Mouse (Mus musculus): ENCODE data around the gene Efcab3. TPM values are rescaled to one million over a fixed set of nuclear protein-coding genes. Genes with fewer than 3 reads are reported as not detected.
"Not testable (repeated sequence)": the region's sequence is repeated elsewhere in the genome, so short reads cannot be mapped to it uniquely, and the experiment has no call there.

Efcab3 gene
- polyA plus RNA-seq, 2 experiments: 0.37 to 0.51 TPM

- WGBS (ENCODE audit: insufficient replicate concordance): 65% methylated on average over 5 of the region's 5 CpGs
- not testable (repeated sequence) for ATAC-seq (ENCODE audit: insufficient read depth)
Observed at GRCm38 (mm10) chr11:105121792-105122191, 58.4 kb downstream of the Efcab3 start.

GRCm38 (mm10) chr11:105123986-105124385, 60.6 kb downstream of the Efcab3 start:
- peaks cover under 1% of the 10 kb centered on the region; the same call in 1 of the 2 replicates for H3K36me3 ChIP-seq (replicated peaks; ENCODE audit: control insufficient read depth, insufficient read depth, low read depth)
- peaks cover 11 to 15% of the 10 kb centered on the region in 2 experiments for H3K4me1 ChIP-seq (replicated peaks; ENCODE audit: control insufficient read depth in 2 of 2, insufficient read depth in 2 of 2, low read length in 1 of 2)
- H3K27me3 ChIP-seq (ENCODE audit: control insufficient read depth, insufficient read depth, low read length): no peaks in the 10 kb centered on the region
- H3K9me3 ChIP-seq (ENCODE audit: control insufficient read depth, low read length): no peaks in the 10 kb centered on the region; the same call in 1 of the 2 replicates
- H3K9ac ChIP-seq (replicated peaks): no peak overlapping the region
- H3K4me2 ChIP-seq (ENCODE audit: low read depth): peak overlapping the region; percentile 20; the same call in 1 of the 2 replicates
- WGBS (ENCODE audit: insufficient replicate concordance): 6% methylated on average over 9 of the region's 9 CpGs
- H3K27ac ChIP-seq: no peak overlapping the region
- H3K4me3 ChIP-seq (ENCODE audit: insufficient read depth in 1 of 2, low read depth in 2 of 2, low read length in 2 of 2): no peak overlapping the region
- DNase-seq (ENCODE audit: low read depth in 3 of 3, low spot score in 3 of 3) (peak; percentile 59 to 73 (median 60)), ATAC-seq (ENCODE audit: insufficient read depth) (peak; percentile 32; the same call in 1 of the 2 replicates)
- no peak for TF ChIP-seq EP300 (IDR thresholded peaks at IDR 0.05; ENCODE audit: low read depth)
- TF ChIP-seq CTCF (IDR thresholded peaks at IDR 0.05; ENCODE audit: low read depth): peak; percentile 90

More at GRCm38 (mm10) chr11:105121792-105122191, 58.4 kb downstream of the Efcab3 start:
- DNase-seq (ENCODE audit: low read depth in 3 of 3, low spot score in 3 of 3); H3K4me1 ChIP-seq (replicated peaks; ENCODE audit: control insufficient read depth in 2 of 2, insufficient read depth in 2 of 2, low read length in 1 of 2); H3K9ac ChIP-seq (replicated peaks); H3K27me3 ChIP-seq (ENCODE audit: control insufficient read depth, insufficient read depth, low read length); H3K27ac ChIP-seq; H3K4me3 ChIP-seq (ENCODE audit: insufficient read depth in 1 of 2, low read depth in 2 of 2, low read length in 2 of 2); H3K4me2 ChIP-seq (ENCODE audit: low read depth); H3K36me3 ChIP-seq (replicated peaks; ENCODE audit: control insufficient read depth, insufficient read depth, low read depth); H3K9me3 ChIP-seq (ENCODE audit: control insufficient read depth, low read length): not testable (repeated sequence)
- TF ChIP-seq CTCF (IDR thresholded peaks at IDR 0.05; ENCODE audit: low read depth): 0 out of 2 replicates have a peak, but pooled peaks have one; percentile 3

- H3K4me3 ChIP-seq (ENCODE audit: insufficient read depth in 1 of 2, low read depth in 2 of 2, low read length in 2 of 2): peak within 1 kb of the TSS; percentile 85 to 97
- no peak for TF ChIP-seq EP300 (IDR thresholded peaks at IDR 0.05; ENCODE audit: low read depth)
- TF ChIP-seq CTCF (IDR thresholded peaks at IDR 0.05; ENCODE audit: low read depth): peak; percentile 86
- DNase-seq (ENCODE audit: low read depth in 3 of 3, low spot score in 3 of 3) (peak; percentile 77 to 83 (median 83)), ATAC-seq (ENCODE audit: insufficient read depth) (peak; percentile 86)
- H3K9ac ChIP-seq (replicated peaks): peak within 1 kb of the TSS; percentile 68
- no peaks in the 10 kb centered on the region for H3K27me3 ChIP-seq (ENCODE audit: control insufficient read depth, insufficient read depth, low read length)
- peak within 1 kb of the TSS; percentile 71 for H3K27ac ChIP-seq
- H3K4me2 ChIP-seq (ENCODE audit: low read depth): peak within 1 kb of the TSS; percentile 86
- no peaks in the 10 kb centered on the region; the same call in 1 of the 2 replicates for H3K9me3 ChIP-seq (ENCODE audit: control insufficient read depth, low read length)
- peaks cover 9% of the 10 kb centered on the region for H3K36me3 ChIP-seq (replicated peaks; ENCODE audit: control insufficient read depth, insufficient read depth, low read depth)
- WGBS (ENCODE audit: insufficient replicate concordance): under 1% methylated on average over 34 of the region's 38 CpGs
- peaks cover 11 to 15% of the 10 kb centered on the region in 2 experiments for H3K4me1 ChIP-seq (replicated peaks; ENCODE audit: control insufficient read depth in 2 of 2, insufficient read depth in 2 of 2, low read length in 1 of 2)
Observed at GRCm38 (mm10) chr11:105125735-105126519, 62.5 kb downstream of the Efcab3 start, which contains the start of gene Mettl2. Gene Mettl2 (plus strand): TSS chr11:105126425.

GRCm38 (mm10) chr11:105126520-105127029, 63.2 kb downstream of the Efcab3 start:
- TF ChIP-seq CTCF (IDR thresholded peaks at IDR 0.05; ENCODE audit: low read depth): no peak
- TF ChIP-seq EP300 (IDR thresholded peaks at IDR 0.05; ENCODE audit: low read depth): no peak
- Histone ChIP-seq H3K9ac (replicated peaks) (peak overlapping the region; percentile 68), H3K4me1 (replicated peaks; ENCODE audit: control insufficient read depth in 2 of 2, insufficient read depth in 2 of 2, low read length in 1 of 2) (peaks cover 11 to 15% of the 10 kb centered on the region in 2 experiments), H3K4me3 (ENCODE audit: insufficient read depth in 1 of 2, low read depth in 2 of 2, low read length in 2 of 2) (peak overlapping the region; percentile 85 to 97), H3K27me3 (ENCODE audit: control insufficient read depth, insufficient read depth, low read length) (no peaks in the 10 kb centered on the region), H3K4me2 (ENCODE audit: low read depth) (peak overlapping the region; percentile 86), H3K9me3 (ENCODE audit: control insufficient read depth, low read length) (no peaks in the 10 kb centered on the region; the same call in 1 of the 2 replicates), H3K36me3 (replicated peaks; ENCODE audit: control insufficient read depth, insufficient read depth, low read depth) (peaks cover 9% of the 10 kb centered on the region), H3K27ac (no peak overlapping the region; the same call in 1 of the 2 replicates)
- under 1% methylated on average over 49 of the region's 49 CpGs for WGBS (ENCODE audit: insufficient replicate concordance)
- ATAC-seq (ENCODE audit: insufficient read depth): peak; percentile 40
- DNase-seq (ENCODE audit: low read depth in 3 of 3, low spot score in 3 of 3): no peak

GRCm38 (mm10) chr11:105135692-105136091, 72.3 kb downstream of the Efcab3 start:
- DNase-seq (ENCODE audit: low read depth in 3 of 3, low spot score in 3 of 3) (no peak), ATAC-seq (ENCODE audit: insufficient read depth) (peak; percentile 62)
- Histone ChIP-seq H3K4me1 (replicated peaks; ENCODE audit: control insufficient read depth in 2 of 2, insufficient read depth in 2 of 2, low read length in 1 of 2) (peaks cover 11 to 28% of the 10 kb centered on the region in 2 experiments), H3K9ac (replicated peaks) (no peak overlapping the region), H3K27me3 (ENCODE audit: control insufficient read depth, insufficient read depth, low read length) (no peaks in the 10 kb centered on the region), H3K27ac (peak overlapping the region; percentile 6), H3K9me3 (ENCODE audit: control insufficient read depth, low read length) (no peaks in the 10 kb centered on the region), H3K4me3 (ENCODE audit: insufficient read depth in 1 of 2, low read depth in 2 of 2, low read length in 2 of 2) (no peak overlapping the region), H3K4me2 (ENCODE audit: low read depth) (no peak overlapping the region), H3K36me3 (replicated peaks; ENCODE audit: control insufficient read depth, insufficient read depth, low read depth) (peaks cover 60% of the 10 kb centered on the region)
- TF ChIP-seq EP300 (IDR thresholded peaks at IDR 0.05; ENCODE audit: low read depth) (0 out of 2 replicates have a peak, but pooled peaks have one; percentile 33), CTCF (IDR thresholded peaks at IDR 0.05; ENCODE audit: low read depth) (no peak)
- 34% methylated on average over 7 of the region's 7 CpGs for WGBS (ENCODE audit: insufficient replicate concordance)

GRCm38 (mm10) chr11:105137255-105137654, 73.9 kb downstream of the Efcab3 start:
- ATAC-seq (ENCODE audit: insufficient read depth): peak; percentile 68
- not testable (repeated sequence) for H3K9me3 ChIP-seq (ENCODE audit: control insufficient read depth, low read length); H3K9ac ChIP-seq (replicated peaks); H3K27me3 ChIP-seq (ENCODE audit: control insufficient read depth, insufficient read depth, low read length); DNase-seq (ENCODE audit: low read depth in 3 of 3, low spot score in 3 of 3); H3K4me2 ChIP-seq (ENCODE audit: low read depth); H3K4me3 ChIP-seq (ENCODE audit: insufficient read depth in 1 of 2, low read depth in 2 of 2, low read length in 2 of 2); H3K27ac ChIP-seq
- peaks cover 54% of the 10 kb centered on the region for H3K36me3 ChIP-seq (replicated peaks; ENCODE audit: control insufficient read depth, insufficient read depth, low read depth)
- H3K4me1 ChIP-seq (replicated peaks; ENCODE audit: control insufficient read depth in 2 of 2, insufficient read depth in 2 of 2, low read length in 1 of 2): peaks cover 11 to 30% of the 10 kb centered on the region in 2 experiments
- 65% methylated on average over 2 of the region's 2 CpGs for WGBS (ENCODE audit: insufficient replicate concordance)

- not testable (repeated sequence) for ATAC-seq (ENCODE audit: insufficient read depth); DNase-seq (ENCODE audit: low read depth in 3 of 3, low spot score in 3 of 3); H3K4me3 ChIP-seq (ENCODE audit: insufficient read depth in 1 of 2, low read depth in 2 of 2, low read length in 2 of 2); H3K9me3 ChIP-seq (ENCODE audit: control insufficient read depth, low read length); H3K9ac ChIP-seq (replicated peaks); H3K4me2 ChIP-seq (ENCODE audit: low read depth); H3K27me3 ChIP-seq (ENCODE audit: control insufficient read depth, insufficient read depth, low read length); H3K27ac ChIP-seq
- Histone ChIP-seq H3K4me1 (replicated peaks; ENCODE audit: control insufficient read depth in 2 of 2, insufficient read depth in 2 of 2, low read length in 1 of 2) (peaks cover 36 to 49% of the 10 kb centered on the region in 2 experiments), H3K36me3 (replicated peaks; ENCODE audit: control insufficient read depth, insufficient read depth, low read depth) (peaks cover 29% of the 10 kb centered on the region)
- 85% methylated on average over 7 of the region's 8 CpGs for WGBS (ENCODE audit: insufficient replicate concordance)
Observed at GRCm38 (mm10) chr11:105140512-105140911, 77.1 kb downstream of the Efcab3 start.

All from liver, embryonic 14.5 days (tissue).